Mouse (Mus musculus): ENCODE measurements around the gene Klhl21. TPM values are rescaled to one million over a fixed set of nuclear protein-coding genes. Genes with fewer than 3 reads are reported as not detected.

Klhl21 gene
- polyA plus RNA-seq, 1 experiment from 2014 or later, result 4.2 TPM

DNA sequence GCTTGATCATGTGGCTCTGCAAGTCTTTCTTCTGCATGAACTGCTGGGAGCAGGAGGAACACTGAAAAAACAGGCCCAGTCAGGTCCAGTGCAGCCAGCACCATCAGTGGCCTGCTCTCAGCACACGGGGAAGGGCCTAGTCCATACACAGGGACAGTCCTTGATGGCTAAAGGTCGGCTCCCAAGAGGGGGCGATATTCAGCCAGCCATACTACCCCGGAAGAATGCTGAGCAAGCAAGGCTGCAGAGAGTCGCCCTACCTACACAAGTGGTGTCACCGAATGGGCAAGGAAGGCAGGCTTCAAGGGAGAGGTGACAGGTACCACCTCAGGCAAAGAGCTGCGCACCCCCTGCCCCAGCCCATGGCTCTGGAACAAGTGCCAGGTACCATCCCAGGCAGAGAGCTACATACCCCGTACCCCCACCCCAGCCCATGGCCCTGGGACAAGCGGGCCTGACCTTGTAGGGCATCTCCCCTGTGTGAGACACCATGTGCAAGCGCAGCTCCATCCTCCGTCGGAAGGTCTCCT, 13.0 kb downstream of the Klhl21 start:
- ATAC-seq, result no peak
- WGBS (ENCODE audit: insufficient replicate concordance), result 82% methylated on average over 12 of the region's 12 CpGs
- DNase-seq, result no peak

DNA sequence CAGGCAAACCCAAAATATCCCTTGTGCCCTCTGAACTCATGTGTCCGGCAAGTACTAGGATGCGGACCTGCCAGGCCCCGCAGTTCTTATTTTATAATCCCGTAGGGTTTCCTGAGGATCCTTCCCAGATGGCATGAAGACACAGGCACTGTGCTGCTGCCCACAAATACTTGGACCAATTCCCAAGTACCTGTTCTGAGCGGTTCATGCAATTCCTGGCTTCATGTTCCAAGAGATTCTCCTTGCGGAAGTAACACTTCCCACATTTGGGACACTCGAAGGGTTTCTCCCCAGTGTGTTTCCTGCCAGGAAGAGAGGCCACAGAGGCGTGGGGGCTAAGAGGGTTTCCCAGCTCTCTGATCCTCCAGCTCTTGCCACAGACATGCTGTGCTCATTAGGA, 13.9 kb downstream of the Klhl21 start:
- DNase-seq, result no peak
- Histone ChIP-seq H3K4me3 (ENCODE audit: low read depth, low read length) (no peak overlapping the region), H3K9ac (replicated peaks) (no peak overlapping the region), H3K4me1 (ENCODE audit: insufficient read depth) (peaks cover 21% of the 10 kb centered on the region), H3K4me2 (ENCODE audit: low read depth, low read length) (no peak overlapping the region), H3K9me3 (ENCODE audit: low read length) (no peaks in the 10 kb centered on the region), H3K27ac (ENCODE audit: low read depth) (no peak overlapping the region), H3K27me3 (ENCODE audit: insufficient read depth, low read length) (no peaks in the 10 kb centered on the region), H3K36me3 (replicated peaks; ENCODE audit: insufficient read depth, low read length) (peaks cover 43% of the 10 kb centered on the region)
- TF ChIP-seq CTCF (IDR thresholded peaks at IDR 0.05; ENCODE audit: low read depth), result no peak
- TF ChIP-seq EP300 (IDR thresholded peaks at IDR 0.05; ENCODE audit: low read depth), result no peak
- no peak for ATAC-seq
- WGBS (ENCODE audit: insufficient replicate concordance), result 79% methylated on average over 8 of the region's 8 CpGs

More for the DNA sequence above, 13.0 kb downstream of the Klhl21 start:
- Histone ChIP-seq H3K4me2 (ENCODE audit: low read depth, low read length) (no peak overlapping the region), H3K4me3 (ENCODE audit: low read depth, low read length) (no peak overlapping the region), H3K27me3 (ENCODE audit: insufficient read depth, low read length) (no peaks in the 10 kb centered on the region), H3K27ac (ENCODE audit: low read depth) (no peak overlapping the region), H3K36me3 (replicated peaks; ENCODE audit: insufficient read depth, low read length) (peaks cover 43% of the 10 kb centered on the region), H3K4me1 (ENCODE audit: insufficient read depth) (peaks cover 17% of the 10 kb centered on the region), H3K9ac (replicated peaks) (no peak overlapping the region), H3K9me3 (ENCODE audit: low read length) (no peaks in the 10 kb centered on the region)
- TF ChIP-seq EP300 (IDR thresholded peaks at IDR 0.05; ENCODE audit: low read depth) (no peak), CTCF (IDR thresholded peaks at IDR 0.05; ENCODE audit: low read depth) (peak; percentile 43; the same call in 1 of the 2 replicates)

DNA sequence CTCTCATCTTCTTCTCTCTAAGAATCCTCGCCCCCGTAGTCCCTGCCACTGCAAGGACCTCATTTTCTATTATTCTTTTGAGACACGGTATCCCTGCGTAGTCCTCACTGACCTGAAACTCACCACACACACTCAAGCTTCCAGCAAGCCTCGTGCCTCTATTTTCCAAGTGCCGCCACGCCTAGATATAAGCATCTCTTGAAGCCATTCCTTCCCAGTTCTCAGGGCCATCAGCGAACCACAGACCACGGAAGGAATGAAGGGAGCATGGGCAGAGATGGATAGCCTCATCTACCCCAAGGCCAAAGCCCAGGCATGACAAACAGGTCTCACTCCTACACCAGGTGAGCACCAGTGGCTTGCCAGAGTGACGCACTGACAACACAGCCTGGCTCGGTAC, 15.9 kb downstream of the Klhl21 start:
- DNase-seq (no peak), ATAC-seq (no peak)
- Histone ChIP-seq H3K27ac (ENCODE audit: low read depth) (no peak overlapping the region), H3K4me3 (ENCODE audit: low read depth, low read length) (no peak overlapping the region), H3K9ac (replicated peaks) (no peak overlapping the region), H3K4me2 (ENCODE audit: low read depth, low read length) (0 out of 2 replicates have a peak overlapping the region, but pooled peaks have one; percentile 4), H3K36me3 (replicated peaks; ENCODE audit: insufficient read depth, low read length) (peaks cover 35% of the 10 kb centered on the region), H3K4me1 (ENCODE audit: insufficient read depth) (peaks cover 31% of the 10 kb centered on the region), H3K9me3 (ENCODE audit: low read length) (no peaks in the 10 kb centered on the region), H3K27me3 (ENCODE audit: insufficient read depth, low read length) (no peaks in the 10 kb centered on the region)
- 89% methylated on average over 11 of the region's 11 CpGs for WGBS (ENCODE audit: insufficient replicate concordance)
- no peak for TF ChIP-seq CTCF (IDR thresholded peaks at IDR 0.05; ENCODE audit: low read depth)
- TF ChIP-seq EP300 (IDR thresholded peaks at IDR 0.05; ENCODE audit: low read depth), result no peak

DNA sequence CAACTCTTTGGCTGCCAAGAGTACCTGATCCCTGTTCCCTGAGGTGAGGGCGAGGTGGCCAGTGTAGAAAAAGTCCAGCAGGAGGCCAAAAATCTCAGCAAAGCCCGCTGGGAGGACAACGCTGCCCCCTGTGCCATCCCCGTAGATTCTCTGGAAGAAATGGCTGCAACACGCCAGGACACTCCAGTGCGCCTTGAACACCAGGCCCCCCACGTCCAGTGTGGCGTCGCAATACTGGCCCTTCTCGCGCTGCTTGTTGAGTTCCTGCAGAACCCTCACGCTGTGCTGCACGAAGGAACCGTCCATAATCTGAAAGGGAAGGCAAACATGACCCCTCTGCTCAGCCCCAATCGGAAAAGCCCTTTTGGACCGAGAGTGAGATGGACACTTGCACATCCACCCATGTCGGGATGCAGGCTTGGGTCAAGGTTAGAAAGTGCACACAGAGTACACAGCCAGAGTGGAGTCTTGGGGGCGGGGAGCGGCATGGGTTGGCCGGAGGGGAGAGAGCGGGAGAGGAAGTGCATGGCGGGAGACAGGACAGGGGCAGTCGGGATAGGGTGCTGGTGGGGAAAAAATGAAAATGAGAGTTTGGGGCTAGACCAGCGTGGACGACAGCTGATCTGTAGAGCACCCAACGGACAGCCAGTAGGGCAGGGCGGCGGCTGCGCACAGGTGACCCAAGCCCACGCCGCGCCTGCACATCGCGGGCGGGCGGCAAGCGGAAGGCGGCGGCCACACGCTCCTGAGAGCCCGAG, 18.3 kb downstream of the Klhl21 start:
- DNase-seq (peak; percentile 77), ATAC-seq (peak; percentile 75)
- Histone ChIP-seq H3K9ac (replicated peaks) (peak overlapping the region; percentile 75), H3K27ac (ENCODE audit: low read depth) (peak overlapping the region; percentile 87), H3K4me3 (ENCODE audit: low read depth, low read length) (peak overlapping the region; percentile 61), H3K27me3 (ENCODE audit: insufficient read depth, low read length) (no peaks in the 10 kb centered on the region), H3K36me3 (replicated peaks; ENCODE audit: insufficient read depth, low read length) (peaks cover 12% of the 10 kb centered on the region), H3K4me1 (ENCODE audit: insufficient read depth) (peaks cover 31% of the 10 kb centered on the region), H3K9me3 (ENCODE audit: low read length) (no peaks in the 10 kb centered on the region), H3K4me2 (ENCODE audit: low read depth, low read length) (peak overlapping the region; percentile 98)
- TF ChIP-seq CTCF (IDR thresholded peaks at IDR 0.05; ENCODE audit: low read depth), result peak; percentile 19; the same call in 1 of the 2 replicates
- TF ChIP-seq EP300 (IDR thresholded peaks at IDR 0.05; ENCODE audit: low read depth), result no peak
- 3% methylated on average over 35 of the region's 41 CpGs for WGBS (ENCODE audit: insufficient replicate concordance)

DNA sequence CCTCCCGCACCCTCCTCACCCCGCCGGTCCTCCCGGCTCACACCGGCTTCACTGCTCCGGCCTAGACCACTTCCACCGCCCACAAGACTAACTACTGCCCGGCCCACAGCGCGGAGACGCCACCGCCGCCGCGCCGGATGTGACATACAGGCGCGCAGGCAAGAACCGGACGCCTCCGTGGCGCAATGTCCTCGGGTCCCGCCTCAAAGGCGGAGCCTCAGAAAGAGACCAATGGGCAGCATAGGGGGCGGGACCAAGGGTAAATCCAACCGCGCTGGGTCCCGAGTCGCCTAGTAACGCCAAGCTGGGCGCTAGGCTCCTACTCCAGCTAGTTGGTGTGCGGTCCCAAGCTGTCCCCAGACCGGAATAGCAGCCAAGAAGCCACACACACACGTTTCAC, 18.9 kb downstream of the Klhl21 start, which contains the start of gene Zbtb48:
TSS of gene Zbtb48 (minus strand) at position 148 of the 400 bp plus-strand sequence.
- ATAC-seq (peak; percentile 96), DNase-seq (peak; percentile 97)
- peak within 1 kb of the TSS; percentile 98 for H3K4me2 ChIP-seq (ENCODE audit: low read depth, low read length)
- peak within 1 kb of the TSS; percentile 75 for H3K9ac ChIP-seq (replicated peaks)
- H3K36me3 ChIP-seq (replicated peaks; ENCODE audit: insufficient read depth, low read length), result peaks cover 9% of the 10 kb centered on the region; the same call in 1 of the 2 replicates
- H3K27me3 ChIP-seq (ENCODE audit: insufficient read depth, low read length), result no peaks in the 10 kb centered on the region
- no peak for TF ChIP-seq CTCF (IDR thresholded peaks at IDR 0.05; ENCODE audit: low read depth)
- TF ChIP-seq EP300 (IDR thresholded peaks at IDR 0.05; ENCODE audit: low read depth), result no peak
- H3K4me1 ChIP-seq (ENCODE audit: insufficient read depth), result peaks cover 31% of the 10 kb centered on the region
- H3K9me3 ChIP-seq (ENCODE audit: low read length), result no peaks in the 10 kb centered on the region
- peak within 1 kb of the TSS; percentile 87 for H3K27ac ChIP-seq (ENCODE audit: low read depth)
- WGBS (ENCODE audit: insufficient replicate concordance), result 5% methylated on average over 29 of the region's 35 CpGs
- H3K4me3 ChIP-seq (ENCODE audit: low read depth, low read length), result peak within 1 kb of the TSS; percentile 61

DNA sequence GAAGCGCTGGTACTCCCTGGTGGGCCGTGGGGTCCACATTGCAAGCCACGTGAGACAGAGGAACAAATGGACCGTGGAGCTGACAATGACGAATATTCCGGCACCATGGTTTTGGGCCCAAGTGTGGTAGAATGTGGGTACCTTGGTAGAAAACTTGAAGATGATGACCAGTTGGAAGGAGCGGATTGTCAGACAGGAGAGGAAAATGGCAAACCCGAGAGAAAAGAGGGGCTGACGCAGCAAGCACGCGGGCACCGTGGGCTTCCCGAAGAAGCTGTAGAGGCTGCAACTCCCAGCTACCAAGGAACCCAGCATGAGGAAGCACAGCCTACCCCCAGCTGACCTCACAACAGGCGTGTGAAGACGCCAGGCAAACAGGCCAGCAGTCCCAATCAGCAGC, 19.9 kb downstream of the Klhl21 start:
- TF ChIP-seq CTCF (IDR thresholded peaks at IDR 0.05; ENCODE audit: low read depth), result no peak
- no peak for TF ChIP-seq EP300 (IDR thresholded peaks at IDR 0.05; ENCODE audit: low read depth)
- DNase-seq (no peak), ATAC-seq (no peak)
- H3K4me1 ChIP-seq (ENCODE audit: insufficient read depth), result peaks cover 31% of the 10 kb centered on the region
- no peaks in the 10 kb centered on the region for H3K9me3 ChIP-seq (ENCODE audit: low read length)
- H3K4me2 ChIP-seq (ENCODE audit: low read depth, low read length), result peak overlapping the region; percentile 98
- WGBS (ENCODE audit: insufficient replicate concordance), result 72% methylated on average over 15 of the region's 15 CpGs
- H3K27ac ChIP-seq (ENCODE audit: low read depth), result no peak overlapping the region
- H3K4me3 ChIP-seq (ENCODE audit: low read depth, low read length), result peak overlapping the region; percentile 61; the same call in 1 of the 2 replicates
- no peak overlapping the region for H3K9ac ChIP-seq (replicated peaks)
- H3K27me3 ChIP-seq (ENCODE audit: insufficient read depth, low read length), result no peaks in the 10 kb centered on the region
- H3K36me3 ChIP-seq (replicated peaks; ENCODE audit: insufficient read depth, low read length), result 0 out of 2 replicates have a peak, but pooled peaks cover 5% of the 10 kb centered on the region
